Mouse (Mus musculus) spleen, postnatal 10 days (tissue): Measurements from ENCODE around the gene Cgrrf1.

ENCODE experiments used
- DNase-seq, 2 experiments: peaks; one replicate each; pipeline ENCODE4 v3.0.0; 2021 to 2022; ENCODE audit warnings: low spot score in 2 of 2

Gene Cgrrf1

DNA sequence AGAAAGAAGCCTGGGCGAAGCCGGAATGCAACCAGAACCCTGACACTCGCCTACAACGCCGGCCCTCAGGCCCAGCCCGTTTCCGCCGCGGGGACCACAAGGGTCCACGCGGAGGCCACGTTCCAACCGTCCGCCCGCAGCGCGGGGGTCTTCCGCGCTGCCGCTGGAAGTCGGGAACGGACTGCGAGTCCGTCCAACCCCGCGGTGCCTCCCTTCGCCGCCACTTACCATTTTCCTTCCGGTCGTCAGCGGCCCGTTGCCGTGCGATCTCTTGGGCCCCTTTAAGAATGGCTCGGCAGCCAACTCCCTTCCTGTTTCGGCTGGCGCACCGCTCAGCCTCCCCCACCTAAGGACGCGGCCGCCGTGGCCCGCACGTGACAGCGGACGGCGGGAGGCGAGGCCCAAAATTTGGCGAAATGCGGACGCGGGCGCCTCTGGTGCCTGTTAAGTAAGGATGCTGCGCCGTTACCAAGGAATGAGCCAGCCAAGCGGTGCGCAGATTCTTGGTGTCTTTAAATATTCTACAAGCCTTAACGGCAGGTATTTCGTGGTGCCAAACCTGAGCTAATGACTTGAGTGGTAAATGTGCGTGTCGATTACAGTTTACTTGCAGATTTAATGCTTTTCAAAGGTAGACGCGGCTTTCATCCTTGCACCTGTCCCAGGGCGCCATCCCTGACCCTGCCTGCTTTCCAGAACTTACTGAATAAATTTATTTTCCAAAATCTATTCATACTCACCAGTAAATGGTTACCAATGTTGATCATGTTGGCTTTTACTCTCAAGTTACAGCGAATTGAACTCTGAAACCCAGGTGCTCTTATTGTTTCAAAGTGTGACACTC, 9.8 kb upstream of the Cgrrf1 start, which contains the start of gene Gmfb:
Gene Gmfb, minus strand, starts transcription at position 370 of the 844 bp plus-strand sequence.
- peak; percentile 94 to 97 for DNase-seq

DNA sequence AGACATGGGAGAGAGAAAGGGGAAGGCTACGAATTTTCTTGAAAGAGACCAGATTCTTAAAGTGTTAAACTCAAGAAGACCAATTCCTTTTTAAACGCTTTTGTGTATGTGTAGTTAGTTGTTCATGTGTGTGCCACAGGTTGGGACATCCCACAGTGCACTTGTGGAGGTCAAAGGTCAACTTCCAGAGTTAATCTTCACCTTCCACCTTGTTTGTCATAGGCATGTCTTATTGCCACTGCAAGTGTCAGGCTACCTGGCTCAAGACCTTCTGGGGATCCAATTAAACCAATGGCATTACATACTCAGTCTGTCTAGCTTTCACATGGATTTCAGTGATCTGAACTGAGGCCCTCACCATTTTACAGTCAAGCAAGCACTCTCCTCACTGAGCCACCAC, 7.9 kb upstream of the Cgrrf1 start:
- no peak for DNase-seq

DNA sequence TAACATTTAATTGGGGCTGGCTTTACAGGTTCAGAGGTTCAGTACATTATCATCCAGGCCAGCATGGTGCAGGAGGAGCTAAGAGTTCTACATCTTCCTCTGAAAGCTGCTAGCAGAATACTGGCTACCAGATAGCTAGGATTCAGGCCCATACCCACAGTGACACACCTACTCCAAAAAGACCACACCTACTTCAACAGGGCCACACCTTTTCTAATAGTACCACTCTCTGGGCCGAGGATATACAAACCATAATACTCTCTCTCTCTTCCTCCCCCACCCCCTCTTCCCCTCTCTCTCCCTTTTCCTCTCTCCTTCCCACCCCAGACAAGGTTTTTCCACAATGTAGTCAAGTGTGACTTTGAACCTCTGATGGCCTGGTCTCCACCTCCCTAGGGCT, 4.5 kb upstream of the Cgrrf1 start:
- DNase-seq: no peak

DNA sequence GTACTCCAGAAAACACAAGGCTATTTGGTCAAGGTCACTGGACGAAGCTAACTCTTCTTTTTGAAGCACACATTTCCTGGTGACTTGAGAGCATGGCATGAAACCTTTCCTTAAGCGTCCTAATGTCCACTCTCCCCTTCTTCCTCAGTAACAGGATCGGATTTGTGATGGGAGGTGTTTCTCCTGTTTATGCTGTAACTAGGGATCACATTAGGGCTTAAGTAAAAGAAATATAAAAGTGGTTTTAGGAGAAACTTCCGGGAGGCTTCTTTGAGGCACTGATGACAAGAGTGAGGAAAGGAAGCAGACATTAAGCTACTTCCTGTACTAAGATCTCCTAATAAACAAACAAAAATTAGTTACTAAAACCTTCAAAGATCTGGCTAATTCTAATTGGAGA, 630 bp upstream of the Cgrrf1 start:
- peak in 1 of 2 experiments; percentile 18 for DNase-seq

DNA sequence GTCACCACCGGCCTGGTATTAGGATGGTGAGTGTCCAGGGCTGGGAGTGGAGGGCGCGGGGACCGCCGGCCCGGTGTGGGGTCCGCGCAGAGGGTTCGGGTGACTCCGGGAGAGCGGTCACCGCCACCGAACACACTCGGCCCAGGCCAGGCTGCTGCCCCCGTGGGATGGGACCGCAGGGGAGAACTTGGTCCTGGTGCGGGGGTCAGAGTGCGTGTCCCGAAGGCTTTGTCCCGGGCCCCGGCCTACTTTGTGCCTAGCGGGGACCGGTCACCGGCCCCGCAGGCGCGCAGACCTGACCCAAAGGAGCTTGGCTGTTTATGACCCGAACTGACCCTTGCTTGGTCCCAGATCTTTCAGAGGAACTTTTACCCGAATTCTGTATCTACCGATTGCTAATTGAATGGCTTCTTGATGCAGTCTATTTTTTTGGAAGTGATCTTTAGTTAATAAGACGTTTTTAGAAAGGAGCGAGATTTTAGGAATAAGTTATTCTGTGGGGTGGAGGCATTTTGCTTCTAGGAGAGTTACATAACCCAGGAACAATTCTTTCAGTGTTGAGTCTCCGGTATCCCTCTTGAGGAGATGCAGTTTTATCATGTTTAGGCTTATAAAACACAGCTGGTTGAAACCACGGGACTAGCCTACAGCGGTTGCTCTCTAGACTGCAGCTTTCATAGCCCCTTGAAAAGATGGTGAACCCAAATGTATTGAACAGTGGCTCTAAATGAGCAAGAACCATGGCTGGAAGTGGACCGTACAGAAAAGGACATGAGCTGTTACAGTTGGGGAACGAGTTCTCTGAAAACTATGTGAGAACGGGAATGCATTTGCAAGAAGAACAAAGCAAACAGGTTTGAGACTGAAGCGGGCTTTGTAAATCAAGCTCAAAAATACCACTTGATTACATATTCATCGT, 688 bp downstream of the Cgrrf1 start:
- peak in 1 of 2 experiments; percentile 20 for DNase-seq

DNA sequence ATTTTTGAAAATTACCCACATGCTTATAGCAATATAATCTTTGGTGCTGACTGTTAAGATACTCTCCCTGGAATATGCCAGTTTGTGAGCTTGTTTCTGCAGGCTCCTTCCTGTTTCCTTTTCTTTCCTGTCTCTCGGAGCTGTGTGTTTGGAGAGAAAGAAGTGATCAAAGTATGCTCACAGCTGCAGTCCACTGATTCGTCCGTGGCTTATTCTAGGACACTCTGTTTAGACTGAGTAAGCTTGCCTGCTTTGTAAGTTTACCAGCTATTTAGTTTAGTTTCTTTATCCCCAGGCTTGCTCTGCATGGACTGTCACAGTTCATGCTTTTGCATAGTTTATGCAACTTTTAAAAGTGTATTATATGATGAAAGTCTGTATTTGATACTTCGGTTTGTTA, 7.4 kb downstream of the Cgrrf1 start:
- DNase-seq: no peak

DNA sequence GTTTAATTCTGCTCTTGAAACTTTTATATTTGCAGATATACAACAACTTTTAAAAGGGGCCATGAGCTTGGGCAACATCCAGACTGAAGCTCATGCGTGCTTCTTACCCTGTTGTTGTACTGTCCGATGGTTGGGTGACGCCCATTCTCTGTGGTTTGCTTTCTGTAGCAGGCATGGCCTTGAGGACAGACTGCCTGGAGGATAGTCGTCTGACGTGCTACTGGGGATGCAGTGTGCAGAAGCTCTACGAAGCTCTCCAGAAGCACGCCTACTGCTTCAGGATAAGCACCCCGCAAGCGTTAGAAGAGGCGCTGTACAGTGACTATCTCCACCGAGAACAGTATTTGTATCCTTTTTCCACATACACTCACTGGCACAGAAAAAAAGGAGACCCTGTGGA, 13.8 kb downstream of the Cgrrf1 start:
- DNase-seq: no peak

DNA sequence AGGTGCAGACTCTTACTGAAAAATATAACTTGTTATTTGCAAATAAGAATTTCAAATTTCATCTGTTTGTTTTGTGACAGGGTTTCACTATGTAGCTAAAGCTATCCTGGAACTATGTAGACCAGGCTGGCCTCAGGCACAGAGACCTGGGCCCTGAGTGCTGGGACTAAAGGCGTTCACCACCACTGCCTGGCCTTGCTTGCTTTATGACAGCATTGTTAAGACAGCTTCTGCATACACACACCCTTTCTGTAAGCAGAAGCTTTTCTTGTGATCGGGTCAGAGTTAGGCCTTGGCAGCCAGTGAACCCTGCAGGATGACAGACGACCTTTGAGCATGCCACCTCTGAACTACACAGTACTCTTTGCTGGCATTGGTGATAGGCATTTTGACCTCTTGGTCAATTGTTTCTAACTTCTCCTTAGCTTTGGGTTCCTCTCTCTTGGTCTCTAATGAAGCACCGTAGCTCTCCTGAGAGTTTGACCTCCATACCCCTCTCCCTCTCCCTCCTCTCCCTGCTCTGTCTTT, 16.2 kb downstream of the Cgrrf1 start:
- no peak for DNase-seq

DNA sequence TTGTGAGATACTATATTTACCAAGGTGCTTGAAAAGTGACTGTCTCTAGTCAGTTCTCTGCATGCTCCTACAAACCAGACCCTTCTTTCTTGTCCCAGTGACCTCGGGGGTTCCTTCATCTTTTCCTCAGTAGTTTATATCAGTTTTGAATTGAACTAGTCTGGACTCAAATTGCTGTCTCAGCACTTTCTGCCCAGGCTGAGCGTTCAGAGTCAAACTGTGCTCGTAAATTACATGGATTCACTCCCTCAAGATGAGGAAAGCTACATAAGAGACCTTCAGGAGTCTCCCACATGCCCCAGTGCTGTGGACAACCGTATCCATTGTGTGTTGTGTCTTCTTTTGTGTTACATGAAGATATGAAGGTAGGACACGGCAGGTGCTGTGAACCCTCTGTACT, 16.8 kb downstream of the Cgrrf1 start:
- no peak for DNase-seq

DNA sequence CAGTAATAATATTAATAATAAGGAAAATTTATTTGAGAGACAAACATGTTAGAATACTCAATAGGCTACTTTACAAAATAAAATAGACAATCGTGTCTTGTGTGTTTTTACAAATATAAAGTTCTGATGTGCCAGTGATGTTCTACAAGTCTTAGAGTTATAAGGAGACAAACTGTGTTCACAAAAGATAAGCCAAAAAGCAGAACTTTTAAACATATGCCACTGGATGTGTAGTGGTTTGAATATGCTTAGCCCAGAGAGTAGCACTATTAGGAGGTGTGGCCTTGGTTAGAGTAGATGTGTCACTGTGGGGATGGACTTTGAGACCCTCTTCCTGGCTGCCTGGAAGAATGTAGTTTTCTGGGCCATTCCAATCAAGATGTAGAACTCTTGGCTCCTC, 17.8 kb downstream of the Cgrrf1 start:
- no peak for DNase-seq

DNA sequence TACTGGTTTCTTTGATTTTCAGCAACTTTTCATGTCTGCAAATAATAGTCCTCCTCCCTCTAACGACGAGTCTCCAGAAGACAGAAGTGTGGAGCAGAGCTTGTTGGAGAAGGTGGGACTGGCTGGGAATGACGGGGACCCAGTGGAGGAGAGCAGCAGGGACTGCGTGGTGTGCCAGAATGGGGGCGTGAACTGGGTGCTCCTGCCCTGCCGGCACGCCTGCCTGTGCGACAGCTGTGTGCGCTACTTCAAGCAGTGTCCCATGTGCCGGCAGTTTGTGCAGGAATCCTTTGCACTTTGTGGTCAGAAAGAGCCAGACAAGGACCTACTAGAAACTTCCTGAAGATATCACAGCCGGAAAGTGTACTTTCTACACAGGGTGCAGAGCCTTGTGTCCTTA, 21.8 kb downstream of the Cgrrf1 start:
- DNase-seq: no peak

DNA sequence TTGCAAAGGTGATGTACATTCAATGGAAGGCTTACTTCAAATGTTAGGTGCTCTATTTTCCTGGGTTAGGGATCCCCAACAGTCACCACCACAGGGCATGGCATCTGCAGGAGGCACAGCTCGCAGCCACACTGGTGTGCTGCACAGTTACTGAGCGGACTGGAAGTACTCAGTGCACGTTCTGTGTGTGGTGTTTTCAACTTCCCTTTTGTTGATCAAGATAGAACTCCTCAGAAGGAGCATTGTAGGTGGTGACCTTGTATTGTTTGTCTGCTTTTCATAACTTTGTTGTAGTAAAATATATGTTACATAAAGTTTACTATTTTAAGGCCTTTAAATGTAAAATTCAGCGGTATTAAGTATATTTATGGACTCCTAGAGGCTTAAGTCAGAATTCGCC, 31.0 kb downstream of the Cgrrf1 start:
- no peak for DNase-seq

DNA sequence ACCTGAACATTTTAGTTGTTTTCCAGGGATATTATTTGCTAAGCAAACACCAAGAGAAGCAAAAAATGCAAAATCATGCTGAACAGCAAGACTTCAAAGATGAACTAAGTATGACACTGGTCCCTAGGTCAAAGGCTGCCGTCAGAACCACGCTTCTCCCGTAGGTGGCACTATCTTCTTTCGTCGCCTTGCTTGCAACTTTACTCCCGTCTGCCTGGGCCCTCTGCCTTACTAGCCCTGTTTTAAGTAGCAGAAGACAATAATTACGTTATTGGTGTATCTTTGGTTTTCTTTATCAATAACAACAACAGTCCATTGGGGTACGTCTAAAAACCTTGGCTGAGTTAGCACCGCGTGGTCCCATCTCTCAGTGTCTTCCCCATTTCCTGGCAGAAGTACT, 49.0 kb downstream of the Cgrrf1 start:
- peak; percentile 12 to 67 for DNase-seq

DNA sequence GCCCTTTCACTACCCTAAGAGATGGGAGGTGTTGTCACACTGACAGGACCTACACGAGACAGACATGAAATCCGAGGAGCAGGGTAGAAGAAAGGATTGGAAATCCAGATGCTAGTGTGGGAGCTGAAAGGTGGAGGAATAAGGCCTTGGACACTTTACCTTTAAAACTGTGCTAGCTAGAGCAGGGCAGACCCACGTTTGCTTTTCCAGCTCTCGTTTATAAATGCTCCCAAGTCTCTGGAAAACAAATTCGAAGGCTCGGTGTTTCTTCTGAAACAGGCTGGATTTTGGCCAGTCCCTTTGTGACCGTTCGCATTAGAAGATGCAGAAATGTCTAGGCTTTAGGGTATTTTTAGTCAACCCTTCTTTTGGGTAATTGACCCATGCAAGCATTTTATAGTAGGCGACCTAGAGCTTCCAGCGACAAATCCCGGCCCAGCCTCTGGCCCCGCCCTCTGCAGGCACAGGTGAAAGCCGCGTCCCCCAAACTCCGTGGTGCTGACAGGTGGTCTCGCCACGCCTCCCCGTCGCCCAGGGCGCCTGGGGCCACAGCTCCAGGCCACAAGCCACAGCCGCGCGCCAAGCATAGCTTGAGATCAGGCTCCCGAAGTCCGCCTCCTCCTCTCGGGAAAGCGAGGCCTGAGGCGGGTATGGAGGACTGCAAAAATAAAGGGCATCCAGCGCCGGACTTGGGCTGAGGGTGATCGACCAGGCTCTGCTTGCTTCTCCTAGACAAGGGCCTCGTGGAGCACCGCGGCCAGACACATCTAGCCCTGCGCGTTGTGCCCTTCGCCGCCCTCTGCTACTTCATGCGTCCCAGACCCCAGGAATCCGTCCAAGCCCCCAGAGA, 49.9 kb downstream of the Cgrrf1 start:
- peak in 1 of 2 experiments; percentile 20 for DNase-seq

DNA sequence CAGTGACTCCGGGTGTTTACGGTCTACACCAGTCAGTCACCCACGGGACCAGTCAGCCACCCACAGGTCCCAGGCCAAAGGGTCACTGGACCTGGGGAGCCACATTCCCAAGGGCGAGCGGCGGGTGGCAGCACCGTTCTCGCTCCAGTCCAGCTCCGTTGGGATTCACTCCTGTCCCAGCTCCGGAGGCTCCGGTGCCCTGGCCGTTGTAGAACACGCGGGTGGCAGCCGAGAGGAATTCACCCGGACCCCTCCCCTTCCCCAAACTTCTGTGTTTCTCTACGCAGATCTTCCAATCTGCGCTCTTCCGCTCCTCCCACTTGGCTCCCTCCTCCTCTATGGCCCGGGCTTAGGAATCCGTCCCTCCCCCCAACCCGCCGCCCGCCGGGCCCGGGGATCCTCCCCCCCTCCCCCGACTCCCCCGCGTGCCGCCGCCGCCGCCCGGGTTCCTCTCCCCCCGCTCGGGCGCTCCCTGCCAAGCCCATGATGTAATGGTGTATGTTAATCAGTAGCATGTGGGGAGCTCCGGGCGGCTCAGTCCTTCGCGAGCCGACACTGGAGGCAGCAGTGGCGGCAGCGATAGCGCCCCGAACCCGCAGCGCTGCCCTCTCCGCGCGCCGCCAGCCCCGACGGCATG, 50.6 kb downstream of the Cgrrf1 start, which contains the start of gene Samd4:
Gene Samd4, plus strand, starts transcription at position 424 of the 637 bp plus-strand sequence.
- peak; percentile 8 to 41 for DNase-seq

DNA sequence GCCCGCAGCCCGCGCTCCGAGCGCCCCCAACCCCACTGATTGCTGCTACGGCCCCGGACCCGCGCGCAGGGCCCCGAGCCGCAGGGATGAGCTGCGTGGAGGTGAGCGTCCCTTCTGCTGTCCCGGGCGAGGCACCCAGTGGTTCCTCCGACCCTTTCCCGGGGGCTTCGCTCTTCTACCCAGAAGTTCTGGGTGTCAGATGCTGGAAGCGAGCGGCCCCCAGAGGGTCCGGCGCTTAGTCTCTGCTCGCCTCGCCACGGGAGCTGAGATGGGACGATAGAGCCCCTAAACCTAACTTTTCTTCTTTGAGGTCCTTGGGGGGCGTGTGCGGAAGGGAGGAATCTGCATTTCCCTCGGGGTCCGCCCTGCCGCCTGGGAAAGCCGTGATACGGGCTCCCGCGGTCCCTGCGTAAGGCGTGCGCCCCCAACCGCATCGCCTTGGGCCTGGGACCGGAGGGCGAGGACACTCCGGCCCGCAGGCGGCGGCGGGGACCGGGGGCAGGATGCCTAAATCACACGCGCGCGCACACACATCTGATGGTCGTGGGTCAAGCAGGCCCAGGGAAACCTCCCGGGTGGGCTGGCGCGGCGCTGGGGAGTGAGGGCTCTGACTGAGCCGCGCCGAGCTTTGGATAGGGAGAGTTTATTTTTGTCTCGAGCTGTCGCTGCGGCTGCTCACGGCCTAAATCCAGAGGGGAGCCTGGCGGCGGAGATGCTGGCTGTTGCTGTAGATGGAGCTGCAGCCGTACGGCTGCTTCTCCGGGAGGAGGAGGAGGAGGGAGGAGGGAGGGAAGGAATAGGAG, 51.3 kb downstream of the Cgrrf1 start:
- peak; percentile 9 to 21 for DNase-seq

DNA sequence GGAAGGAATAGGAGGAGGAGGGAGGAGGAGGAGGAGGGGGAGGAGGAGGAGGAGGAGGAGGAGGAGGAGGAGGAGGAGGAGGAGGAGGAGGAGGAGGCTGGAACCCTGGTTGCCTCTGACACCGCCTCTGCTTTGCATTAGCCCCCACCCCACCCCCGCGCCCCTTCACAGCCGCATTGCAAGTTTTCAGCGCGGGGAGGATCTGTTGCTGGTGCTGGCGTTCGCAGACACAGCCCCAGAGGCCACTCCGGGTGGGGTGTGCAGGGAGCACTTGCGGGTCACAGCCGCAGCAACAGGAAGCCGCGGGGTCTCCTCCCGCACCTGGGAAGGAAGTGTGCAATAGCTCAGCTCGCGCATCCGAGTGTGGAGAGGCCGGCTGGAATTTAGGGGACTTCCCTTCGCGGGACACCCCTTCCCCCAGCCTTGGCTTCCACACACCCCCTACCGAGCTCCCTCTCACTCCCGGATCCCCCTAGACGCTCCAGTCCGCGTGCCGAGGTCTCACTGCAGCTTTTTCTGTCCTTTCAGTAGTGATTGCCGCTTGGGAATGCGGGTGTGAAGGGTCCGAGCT, 52.0 kb downstream of the Cgrrf1 start:
- peak; percentile 11 to 23 for DNase-seq

DNA sequence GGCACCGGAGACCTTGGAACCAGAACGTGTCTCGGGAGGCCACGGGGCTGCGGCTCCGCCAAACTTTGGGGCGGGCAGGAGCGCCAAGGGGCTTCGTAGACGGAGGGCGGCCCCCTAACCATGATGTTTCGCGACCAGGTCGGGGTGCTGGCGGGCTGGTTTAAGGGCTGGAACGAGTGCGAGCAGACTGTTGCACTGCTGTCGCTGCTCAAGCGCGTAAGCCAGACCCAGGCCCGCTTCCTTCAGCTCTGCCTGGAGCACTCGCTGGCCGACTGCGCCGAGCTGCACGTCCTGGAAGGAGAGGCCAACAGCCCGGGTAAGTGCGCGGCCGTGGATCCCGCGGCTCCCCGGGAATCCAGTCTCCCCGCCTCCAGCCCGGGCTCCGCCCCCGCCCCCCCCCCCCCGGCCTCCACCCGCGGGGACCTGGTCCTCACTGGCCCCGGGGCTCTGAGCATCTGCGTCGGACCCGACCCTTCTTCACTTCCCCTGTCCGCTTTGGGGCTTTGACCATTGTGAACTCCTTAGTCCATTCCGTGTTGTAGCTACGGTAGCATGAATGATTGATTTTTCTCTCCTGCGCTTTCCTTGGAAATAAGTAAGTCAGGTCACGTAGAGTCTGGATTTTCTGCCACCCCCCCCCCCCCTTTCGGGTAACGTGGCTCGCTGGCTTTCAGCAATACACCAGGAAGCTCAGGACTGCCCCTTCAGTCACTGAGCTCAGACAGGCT, 52.9 kb downstream of the Cgrrf1 start:
- DNase-seq: peak; percentile 12 to 36

DNA sequence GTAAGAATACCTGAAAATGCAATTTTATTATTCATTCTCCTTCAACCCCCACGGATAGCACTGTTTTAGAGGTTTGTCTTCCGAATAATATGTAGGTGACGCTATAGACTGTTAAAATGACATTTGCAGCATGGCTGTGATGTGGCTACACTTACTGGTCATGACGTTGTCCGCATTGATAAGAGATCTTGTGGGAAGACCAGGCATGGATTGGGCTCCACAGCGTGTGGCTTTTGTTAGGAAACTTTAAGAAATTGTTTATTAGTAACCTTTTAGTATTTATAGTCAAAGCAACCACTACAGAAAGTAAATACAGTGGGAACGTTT, 53.5 kb downstream of the Cgrrf1 start:
- DNase-seq: no peak
